Mouse (Mus musculus) heart, embryonic 11.5 days (tissue): ENCODE measurements around the gene Olfr1380. TPM values are rescaled to one million over a fixed set of nuclear protein-coding genes. Genes with fewer than 3 reads are reported as not detected.
"Not testable (repeated sequence)": the region's sequence is repeated elsewhere in the genome, so short reads cannot be mapped to it uniquely, and the experiment has no call there.

Source experiments
- ATAC-seq: fragments of 200-750 bp; cut with Nextera tagmentation; replicated peaks from 2 replicates; pipeline ENCODE4 v1.8.0; 2017; ENCODE audit warnings: moderate library complexity; ENCODE audit not compliant: insufficient number of reproducible peaks, low FRiP score, low TSS enrichment
- H3K27ac ChIP-seq: fragments of 300-500 bp; sonication (generic); 2 replicates; pipeline ENCODE4 v1.5.1; 2014; ENCODE audit warnings: mild to moderate bottlenecking, low read depth, low read length
- H3K27me3 ChIP-seq: fragments of 300-500 bp; sonication (generic); 2 replicates; pipeline ENCODE4 v1.6.1; 2014; ENCODE audit warnings: mild to moderate bottlenecking, low read length, mixed read lengths; ENCODE audit not compliant: control insufficient read depth, insufficient read depth
- H3K36me3 ChIP-seq: fragments of 300-500 bp; sonication (generic); 2 replicates; pipeline ENCODE4 v1.6.1; 2014; ENCODE audit warnings: mild to moderate bottlenecking, low read length, moderate library complexity, mixed read lengths; ENCODE audit not compliant: control insufficient read depth, insufficient read depth
- H3K4me1 ChIP-seq: fragments of 300-500 bp; sonication (generic); 2 replicates; pipeline ENCODE4 v1.6.1; 2014; ENCODE audit warnings: low read length; ENCODE audit not compliant: control insufficient read depth, insufficient read depth
- H3K4me2 ChIP-seq: fragments of 300-500 bp; sonication (generic); 2 replicates; pipeline ENCODE4 v1.6.1; 2014; ENCODE audit warnings: mild to moderate bottlenecking, moderate library complexity
- H3K4me3 ChIP-seq: fragments of 300-500 bp; sonication (generic); 2 replicates; pipeline ENCODE4 v1.5.1; 2014; ENCODE audit warnings: low read depth, low read length
- H3K9ac ChIP-seq: fragments of 300-500 bp; sonication (generic); 2 replicates; pipeline ENCODE4 v1.6.1; 2014; ENCODE audit warnings: mild to moderate bottlenecking, low read depth, low read length, moderate library complexity
- H3K9me3 ChIP-seq: fragments of 300-500 bp; sonication (generic); replicated peaks from 2 replicates; pipeline ENCODE4 v1.6.1; 2016; ENCODE audit warnings: low read length; ENCODE audit not compliant: control insufficient read depth
- WGBS: fragments of 180-500 bp; shearing (Covaris S2); extraction: QIAGEN DNeasy Blood & Tissue Kit; methylation state at CpG from one replicate; pipeline ENCODE4 v1.1.7; 2014; ENCODE audit not compliant: insufficient replicate concordance; 5-methylcytosine and 5-hydroxymethylcytosine counted together
- polyA plus RNA-seq: library from polyadenylated mRNA; unstranded; fragments of >200 nt; fragmentation: Nextera tagmentation; extraction: Ambion mirVana; gene quantifications from 2 replicates; pipeline ENCODE4 v1.2.1, GENCODE M21; 2014

The Olfr1380 gene
- not detected in 2 replicates for polyA plus RNA-seq

DNA sequence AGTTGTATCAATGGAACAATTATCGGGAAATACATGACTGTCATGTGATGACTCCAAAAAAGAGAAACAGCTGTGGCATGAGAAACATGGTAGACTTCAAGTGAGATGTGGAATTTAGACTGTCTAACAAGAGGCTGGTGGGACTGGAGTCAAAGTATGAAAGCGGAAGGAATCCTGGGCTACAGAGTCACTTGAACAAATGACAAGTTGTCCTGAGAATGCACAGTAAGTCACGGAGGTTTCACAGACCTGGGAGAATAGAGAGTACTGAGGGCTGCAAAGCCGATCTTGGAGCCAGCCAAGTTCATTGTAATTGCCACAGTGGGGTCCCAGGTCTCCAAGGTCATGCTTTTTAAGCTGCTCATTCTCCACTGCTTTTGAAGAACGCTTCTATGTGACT is at the start of gene Olfr1380:
Olfr1380 (plus strand) TSS at position 301 of the 400 bp plus-strand sequence.
- H3K9me3 ChIP-seq, result not testable (repeated sequence)

DNA sequence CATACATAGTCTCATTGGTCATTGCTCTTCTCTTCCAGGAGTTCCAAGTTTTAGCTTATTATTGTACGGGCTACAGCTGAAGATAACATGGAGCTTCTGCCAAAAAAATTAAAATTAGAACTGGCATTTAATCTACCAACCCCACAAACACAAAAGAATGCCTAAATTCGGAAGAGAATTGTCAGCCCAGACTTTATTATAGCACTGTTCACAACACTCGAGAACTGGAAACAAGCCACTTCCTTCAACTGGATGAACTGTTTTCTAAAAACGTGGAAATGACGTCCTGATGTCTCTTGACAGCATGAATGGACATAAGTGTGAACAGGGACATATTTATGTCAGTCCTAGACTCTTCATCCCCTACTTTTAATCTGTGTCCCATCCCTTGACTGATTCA is 38.6 kb upstream of the Olfr1380 start:
- H3K9ac ChIP-seq, result no peak overlapping the region
- H3K4me2 ChIP-seq, result no peak overlapping the region
- no peaks in the 10 kb centered on the region; the same call in 1 of the 2 replicates for H3K9me3 ChIP-seq
- 59% methylated on average over 5 of the region's 5 CpGs for WGBS
- no peaks in the 10 kb centered on the region for H3K36me3 ChIP-seq
- H3K4me3 ChIP-seq, result no peak overlapping the region
- no peaks in the 10 kb centered on the region for H3K27me3 ChIP-seq
- no peaks in the 10 kb centered on the region for H3K4me1 ChIP-seq
- H3K27ac ChIP-seq, result no peak overlapping the region
- no peak for ATAC-seq

More for the DNA sequence above, at the start of gene Olfr1380:
- H3K36me3 ChIP-seq, H3K4me1 ChIP-seq, H3K4me2 ChIP-seq, H3K27me3 ChIP-seq, H3K4me3 ChIP-seq, H3K9ac ChIP-seq, H3K27ac ChIP-seq, ATAC-seq: not testable (repeated sequence)
- 69% methylated on average over 5 of the region's 5 CpGs for WGBS

DNA sequence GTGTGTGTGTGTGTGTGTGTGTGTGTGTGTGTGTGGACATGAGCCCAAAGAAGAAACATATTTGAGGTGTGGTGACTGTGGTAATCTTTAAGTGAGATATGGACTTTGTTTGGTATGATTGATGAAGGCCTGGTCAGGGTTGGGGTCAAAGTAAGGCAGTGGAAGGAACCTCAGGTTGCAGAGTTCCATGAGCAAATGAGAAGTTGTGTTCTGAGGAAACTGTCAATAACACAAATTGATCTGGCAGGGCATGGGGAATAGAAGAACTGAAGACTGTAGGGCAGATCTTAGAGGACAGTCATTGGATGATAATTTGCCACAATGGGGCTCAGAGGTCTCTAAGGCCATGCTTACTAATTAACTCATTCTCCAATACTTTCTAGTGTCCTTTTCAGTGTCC is 37.3 kb upstream of the Olfr1380 start, which contains the start of gene Olfr1383:
Olfr1383 (plus strand) TSS at position 301 of the 400 bp plus-strand sequence.
- no peaks in the 10 kb centered on the region for H3K4me1 ChIP-seq
- H3K4me3 ChIP-seq, result no peak within 1 kb of the TSS
- H3K27me3 ChIP-seq, result no peaks in the 10 kb centered on the region
- ATAC-seq, result no peak
- H3K9me3 ChIP-seq, result no peaks in the 10 kb centered on the region
- no peak within 1 kb of the TSS for H3K9ac ChIP-seq
- H3K27ac ChIP-seq, result no peak within 1 kb of the TSS
- no peaks in the 10 kb centered on the region for H3K36me3 ChIP-seq
- no peak within 1 kb of the TSS for H3K4me2 ChIP-seq

DNA sequence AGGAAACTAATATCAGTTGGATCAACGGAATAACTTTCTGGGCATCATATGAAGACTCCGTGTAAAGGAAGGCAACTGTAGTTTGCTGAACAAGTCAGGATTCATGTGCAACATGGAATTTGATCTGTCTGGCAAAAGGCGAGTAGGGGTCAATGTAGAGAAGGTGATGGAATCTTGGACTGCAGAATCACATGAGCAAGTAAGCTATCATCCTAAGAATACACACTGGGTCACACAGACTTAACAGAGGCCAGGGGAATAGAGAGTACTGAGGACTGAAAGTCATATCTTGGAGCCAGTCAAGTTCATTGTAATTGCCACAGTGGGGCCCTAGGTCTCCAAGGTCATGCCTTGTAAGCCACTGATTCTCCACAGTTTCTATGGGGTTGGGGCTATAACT is 28.7 kb upstream of the Olfr1380 start, which contains the start of gene Olfr1382:
Olfr1382 (plus strand) TSS at position 301 of the 400 bp plus-strand sequence.
- Histone ChIP-seq H3K27me3 (no peaks in the 10 kb centered on the region), H3K36me3 (no peaks in the 10 kb centered on the region), H3K27ac (no peak within 1 kb of the TSS), H3K4me1 (no peaks in the 10 kb centered on the region), H3K9ac (no peak within 1 kb of the TSS), H3K9me3 (no peaks in the 10 kb centered on the region), H3K4me2 (no peak within 1 kb of the TSS), H3K4me3 (no peak within 1 kb of the TSS)
- no peak for ATAC-seq
- whole genome bisulfite sequencing, result 69% methylated on average over 3 of the region's 3 CpGs

DNA sequence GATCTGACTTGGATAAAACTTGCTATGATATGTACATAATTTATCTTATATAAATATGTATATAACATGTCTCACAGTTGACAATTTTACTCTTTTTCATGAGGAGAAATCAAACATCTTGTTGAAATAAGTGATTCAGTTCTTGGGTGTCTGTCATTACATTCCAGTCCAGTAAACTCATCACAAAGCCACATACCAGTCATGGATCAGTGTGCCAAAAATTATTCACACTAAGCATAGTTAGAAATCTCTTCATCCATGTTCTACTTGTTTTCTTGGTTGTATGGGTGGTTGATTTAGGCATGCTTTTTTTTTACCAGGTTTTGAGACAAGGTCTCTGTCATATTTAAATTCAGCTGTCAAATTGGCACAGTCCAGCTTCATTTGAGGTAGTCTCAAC is 23.9 kb upstream of the Olfr1380 start:
- Histone ChIP-seq H3K4me3 (no peak overlapping the region), H3K4me1 (no peaks in the 10 kb centered on the region), H3K27me3 (no peaks in the 10 kb centered on the region), H3K9me3 (no peaks in the 10 kb centered on the region), H3K36me3 (no peaks in the 10 kb centered on the region), H3K4me2 (no peak overlapping the region), H3K27ac (no peak overlapping the region), H3K9ac (no peak overlapping the region)
- no peak for ATAC-seq

DNA sequence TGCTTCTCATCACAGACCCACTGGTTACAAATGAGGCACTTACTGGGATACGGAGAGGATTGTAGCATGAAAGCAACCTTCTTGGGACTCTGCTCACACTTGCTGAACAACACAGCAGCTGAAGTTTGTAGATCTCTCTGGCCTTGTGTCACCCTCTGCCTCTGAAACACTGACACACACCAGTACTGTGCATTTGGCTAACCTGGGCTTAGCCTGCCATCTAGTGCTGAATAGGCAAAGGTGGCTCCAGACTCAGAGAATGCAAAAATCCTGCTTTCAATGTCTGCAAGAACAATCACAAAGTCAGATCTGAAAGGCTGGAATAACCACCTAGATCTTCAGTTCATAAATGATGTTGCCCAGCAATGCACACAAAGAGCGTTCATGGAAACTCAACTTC is 20.0 kb upstream of the Olfr1380 start:
- not testable (repeated sequence) for ATAC-seq, H3K4me1 ChIP-seq, H3K9ac ChIP-seq, H3K36me3 ChIP-seq, H3K27me3 ChIP-seq, H3K4me2 ChIP-seq, H3K27ac ChIP-seq, H3K4me3 ChIP-seq, H3K9me3 ChIP-seq
- WGBS, result 76% methylated on average over 2 of the region's 2 CpGs

DNA sequence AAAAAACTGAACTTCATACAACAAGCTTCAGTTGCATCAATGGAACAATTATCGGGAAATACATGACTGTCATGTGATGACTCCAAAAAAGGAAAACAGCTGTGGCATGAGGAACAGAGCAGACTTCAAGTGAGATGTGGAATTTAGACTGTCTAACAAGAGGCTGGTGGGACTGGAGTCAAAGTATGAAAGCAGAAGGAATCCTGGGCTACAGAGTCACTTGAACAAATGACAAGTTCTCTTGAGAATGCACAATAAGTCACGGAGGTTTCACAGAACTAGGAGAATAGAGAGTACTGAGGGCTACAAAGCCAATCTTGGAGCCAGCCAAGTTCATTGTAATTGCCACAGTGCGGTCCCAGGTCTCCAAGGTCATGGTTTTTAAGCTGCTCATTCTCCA is 13.5 kb upstream of the Olfr1380 start, which contains the start of gene Olfr1381:
Olfr1381 (plus strand) TSS at position 301 of the 400 bp plus-strand sequence.
- WGBS, result 75% methylated on average over 3 of the region's 3 CpGs
- not testable (repeated sequence) for ATAC-seq, H3K9ac ChIP-seq, H3K9me3 ChIP-seq, H3K27ac ChIP-seq, H3K36me3 ChIP-seq, H3K27me3 ChIP-seq, H3K4me2 ChIP-seq, H3K4me3 ChIP-seq, H3K4me1 ChIP-seq

DNA sequence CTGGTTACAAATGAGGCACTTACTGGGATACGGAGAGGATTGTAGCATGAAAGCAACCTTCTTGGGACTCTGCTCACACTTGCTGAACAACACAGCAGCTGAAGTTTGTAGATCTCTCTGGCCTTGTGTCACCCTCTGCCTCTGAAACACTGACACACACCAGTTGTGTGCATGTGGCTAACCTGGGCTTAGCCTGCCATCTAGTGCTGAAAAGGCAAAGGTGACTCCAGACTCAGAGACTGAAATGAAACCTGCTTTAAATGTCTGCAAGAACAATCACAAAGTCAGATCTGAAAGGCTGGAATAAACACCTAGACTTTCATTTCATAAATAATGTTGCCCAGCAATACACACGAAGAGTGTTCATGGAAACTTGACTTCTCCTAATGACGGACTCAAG is 2.6 kb upstream of the Olfr1380 start:
- H3K9ac ChIP-seq, H3K36me3 ChIP-seq, H3K4me2 ChIP-seq, H3K4me1 ChIP-seq, H3K4me3 ChIP-seq, H3K27ac ChIP-seq, H3K9me3 ChIP-seq, ATAC-seq, H3K27me3 ChIP-seq: not testable (repeated sequence)
- 69% methylated on average over 3 of the region's 3 CpGs for WGBS

DNA sequence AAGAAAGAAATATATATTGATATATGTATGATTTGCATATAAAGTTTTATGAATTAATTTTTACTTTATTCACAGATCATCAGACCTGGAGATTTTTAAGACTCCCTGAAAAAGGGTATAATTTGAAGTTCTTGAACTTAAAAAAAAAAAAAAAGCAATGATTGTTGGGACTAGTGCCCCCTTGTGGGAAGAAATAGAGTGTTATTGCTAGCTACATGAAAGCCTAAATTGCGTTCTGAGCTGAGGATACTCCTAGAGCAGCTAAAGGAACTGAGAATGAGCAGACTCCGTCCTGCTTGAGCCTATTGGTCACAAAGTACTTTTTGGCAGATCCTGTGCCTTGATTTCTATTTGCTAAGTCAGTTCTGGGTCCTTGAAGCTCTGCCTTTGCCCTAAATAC is 18.4 kb downstream of the Olfr1380 start:
- H3K27ac ChIP-seq, H3K4me3 ChIP-seq, H3K4me2 ChIP-seq, H3K27me3 ChIP-seq, H3K36me3 ChIP-seq, H3K4me1 ChIP-seq, H3K9me3 ChIP-seq, ATAC-seq, H3K9ac ChIP-seq: not testable (repeated sequence)
- WGBS, result 28% methylated on average over 2 of the region's 2 CpGs
